Mouse (Mus musculus) gastrocnemius, postnatal 36 days (tissue): ENCODE data around the gene Ctnna2. TPM values are rescaled to one million over a fixed set of nuclear protein-coding genes. Genes with fewer than 3 reads are reported as not detected.

Experiments used
- DNase-seq, 2 experiments: peaks; one replicate each; pipeline ENCODE4 v3.0.0; 2022
- intact Hi-C: fragments of 180-260 bp; cut with DNase I; formaldehyde crosslinking; loops from one replicate; pipeline ENCODE4 v1.15.1; 2025
- long read RNA-seq, 2 experiments: library from polyadenylated mRNA; stranded (forward); transcript quantifications; one replicate each; pipeline ENCODE4 v2.0.0; 2021
- total RNA-seq, 2 experiments: library from RNA; stranded (reverse); gene quantifications; 2 replicates each; pipeline ENCODE4 v1.2.3; 2021

The Ctnna2 gene
- not detected for total RNA-seq
- long read RNA-seq, experiment 1 = 0 reads
- long read RNA-seq, experiment 2 = 0 reads

DNA sequence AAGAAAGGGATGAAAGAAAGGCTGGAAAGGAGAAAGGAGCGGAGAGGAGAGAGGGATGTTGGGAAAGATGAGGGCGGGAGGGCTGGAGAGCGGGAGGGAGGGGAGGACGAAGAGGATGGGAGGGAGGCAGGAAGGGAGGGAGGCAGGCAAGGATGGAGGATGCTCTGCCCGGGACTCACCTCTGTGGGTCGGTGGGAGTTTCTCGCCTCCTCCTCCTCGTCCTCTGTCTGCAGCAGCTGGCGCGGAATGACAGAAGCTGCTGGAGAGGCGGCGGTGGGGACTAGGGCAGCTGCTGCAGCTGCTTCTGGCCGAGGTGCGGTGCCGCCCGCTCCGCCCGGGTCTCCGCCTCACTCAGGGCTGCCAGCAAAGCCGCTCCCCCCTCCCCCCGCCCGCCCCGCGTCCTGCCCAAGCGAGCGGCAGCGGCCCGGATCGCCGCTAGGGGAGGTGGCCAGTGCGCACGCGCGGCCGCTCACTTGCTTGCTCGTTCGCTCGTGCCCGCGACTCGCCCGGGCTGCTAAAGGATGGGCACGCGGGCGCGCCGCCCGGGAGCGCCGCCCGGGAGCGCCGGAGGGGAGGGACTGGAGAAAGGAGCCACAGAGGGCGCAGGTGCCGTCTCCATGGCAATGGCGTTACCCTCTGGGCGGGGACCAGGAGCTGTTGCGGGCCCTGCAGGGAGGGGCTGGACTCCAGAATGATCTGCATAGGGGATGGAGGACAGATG is at the start of gene Ctnna2:
Ctnna2 (minus strand) TSS at position 459 of the 721 bp plus-strand sequence.
- intact Hi-C loops = no loop called here
- DNase-seq = peak; percentile 11 to 15

GRCm38 (mm10) chr6:77980137-77981052 is 896 bp upstream of the Ctnna2 start:
- DNase-seq = no peak
- intact Hi-C loops = no loop called here

GRCm38 (mm10) chr6:77978476-77979240 is 841 bp downstream of the Ctnna2 start:
- no peak for DNase-seq
- intact Hi-C loops = no loop called here

DNA sequence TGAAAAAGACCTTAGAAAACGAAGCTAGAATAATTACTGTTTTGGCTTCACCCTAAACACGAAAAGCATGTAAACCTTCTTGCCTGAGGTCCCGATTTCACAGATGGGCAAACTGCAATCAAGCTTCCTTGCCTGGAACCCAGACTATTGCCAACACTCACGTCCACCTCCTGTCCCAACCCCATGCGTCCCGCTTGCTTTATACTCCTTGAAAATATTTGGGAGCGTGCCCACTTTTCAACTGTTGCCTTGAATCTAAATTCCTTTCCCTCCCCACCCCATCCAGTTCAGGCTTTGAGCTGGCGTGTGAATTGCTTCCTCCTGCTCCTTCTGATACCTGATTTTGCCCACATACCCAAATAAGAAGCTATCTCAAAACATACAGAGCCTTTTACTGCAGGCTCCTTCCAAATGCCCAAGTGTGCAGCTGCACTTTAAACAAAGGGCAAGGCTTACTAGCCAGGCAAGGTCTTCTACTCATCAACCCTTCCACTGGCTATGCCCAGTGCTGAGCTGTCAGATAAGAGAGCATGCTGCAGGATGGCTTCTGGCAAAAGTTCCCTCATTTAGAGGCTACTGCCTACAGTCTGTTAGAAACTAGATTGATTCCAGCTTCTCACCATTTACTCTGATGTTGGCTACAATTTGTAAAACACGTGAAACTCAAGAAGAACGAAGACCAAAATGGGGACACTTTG is 8.8 kb downstream of the Ctnna2 start:
- DNase-seq = no peak
- intact Hi-C loops = no loop called here

DNA sequence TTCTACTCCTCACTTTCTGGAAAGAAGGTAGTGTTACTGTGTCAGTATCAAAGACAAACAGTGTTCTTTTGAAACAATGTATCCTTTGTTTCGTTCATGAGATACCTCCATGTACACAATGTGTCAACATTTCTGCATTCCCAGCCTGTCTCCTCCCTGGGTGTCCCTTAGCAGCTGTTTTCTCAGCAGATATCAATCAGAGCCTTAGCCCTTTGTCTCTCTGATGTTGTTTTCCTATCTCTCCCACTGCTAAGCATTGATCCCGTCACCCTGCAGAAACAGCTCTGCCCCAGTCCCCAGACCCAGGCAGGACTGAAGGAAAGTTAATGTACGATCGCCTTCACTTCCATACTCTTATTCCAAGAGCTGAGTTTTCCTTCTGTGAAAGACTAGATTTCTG is 9.7 kb downstream of the Ctnna2 start:
- intact Hi-C loops = no loop called here
- DNase-seq = no peak

DNA sequence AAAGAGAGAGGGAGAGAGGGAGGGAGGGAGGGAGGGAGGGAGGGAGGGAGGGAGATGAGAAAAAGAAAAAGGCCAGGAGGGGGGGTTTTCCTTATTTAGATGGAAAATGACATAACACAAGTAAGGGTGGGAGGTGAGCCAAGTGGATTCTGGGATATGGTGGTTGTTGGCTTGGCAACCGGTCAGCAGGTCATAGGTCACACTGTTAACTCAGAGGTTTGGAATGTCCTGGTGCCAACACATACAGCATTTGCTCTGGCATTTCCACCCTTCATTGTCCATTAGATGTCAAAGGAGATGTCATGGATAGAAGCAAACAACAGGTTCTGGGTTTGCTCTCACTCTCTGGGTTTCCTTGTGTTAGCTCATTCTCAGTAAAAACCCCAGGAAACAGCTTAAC is 17.5 kb downstream of the Ctnna2 start:
- intact Hi-C loops = no loop called here

GRCm38 (mm10) chr6:77951276-77951675 is 28.2 kb downstream of the Ctnna2 start:
- no peak for DNase-seq
- intact Hi-C loops = no loop called here

More for the DNA sequence above, 17.5 kb downstream of the Ctnna2 start:
- DNase-seq = no peak

GRCm38 (mm10) chr6:77950690-77951089 is 28.8 kb downstream of the Ctnna2 start:
- no peak for DNase-seq
- intact Hi-C loops = no loop called here

- DNase-seq = no peak
- intact Hi-C loops = no loop called here
These were observed 50.1 kb downstream of the Ctnna2 start for GRCm38 (mm10) chr6:77929375-77929774.

DNA sequence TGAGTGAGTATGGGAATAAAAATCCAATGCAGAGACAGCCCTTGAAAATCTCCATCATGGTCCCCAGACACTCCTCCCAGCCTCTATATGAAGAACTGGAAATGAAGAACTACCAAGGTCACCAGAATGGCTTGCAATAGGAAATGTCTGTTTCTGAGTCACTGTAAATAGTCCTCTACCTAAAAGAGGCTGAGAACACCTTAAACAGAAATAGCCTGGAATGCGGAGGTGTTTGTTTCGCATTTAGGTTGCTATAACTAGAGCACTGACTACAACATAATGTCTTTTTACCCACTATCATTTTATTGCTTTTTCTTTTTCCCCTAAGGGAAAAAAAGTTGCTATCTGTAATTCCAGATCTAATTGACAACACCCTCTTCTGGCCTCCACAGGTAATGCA is 106.3 kb downstream of the Ctnna2 start:
- no peak for DNase-seq
- intact Hi-C loops = no loop called here

GRCm38 (mm10) chr6:77869313-77869712 is 110.2 kb downstream of the Ctnna2 start:
- intact Hi-C loops = no loop called here

DNA sequence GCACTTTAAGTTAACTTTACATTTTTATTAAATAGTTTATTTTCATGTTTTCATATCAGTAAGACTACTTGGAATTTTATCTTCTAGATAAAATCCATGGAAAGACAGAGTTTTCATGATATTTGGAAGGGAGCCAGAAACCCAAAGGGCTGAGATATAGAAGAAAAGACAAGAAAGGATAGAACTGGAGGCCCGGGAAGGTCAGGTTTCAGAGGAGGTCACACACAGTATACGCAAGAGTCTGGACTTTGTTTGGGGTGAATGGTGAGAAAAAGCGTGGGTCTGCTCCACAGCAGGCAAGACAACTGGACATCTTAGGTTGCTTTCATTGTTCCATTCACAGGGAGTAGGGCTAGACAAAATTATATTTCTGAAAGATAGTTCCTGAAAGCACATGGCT is 111.4 kb downstream of the Ctnna2 start:
- intact Hi-C loops = no loop called here
- DNase-seq = no peak

More at GRCm38 (mm10) chr6:77869313-77869712, 110.2 kb downstream of the Ctnna2 start:
- no peak for DNase-seq

DNA sequence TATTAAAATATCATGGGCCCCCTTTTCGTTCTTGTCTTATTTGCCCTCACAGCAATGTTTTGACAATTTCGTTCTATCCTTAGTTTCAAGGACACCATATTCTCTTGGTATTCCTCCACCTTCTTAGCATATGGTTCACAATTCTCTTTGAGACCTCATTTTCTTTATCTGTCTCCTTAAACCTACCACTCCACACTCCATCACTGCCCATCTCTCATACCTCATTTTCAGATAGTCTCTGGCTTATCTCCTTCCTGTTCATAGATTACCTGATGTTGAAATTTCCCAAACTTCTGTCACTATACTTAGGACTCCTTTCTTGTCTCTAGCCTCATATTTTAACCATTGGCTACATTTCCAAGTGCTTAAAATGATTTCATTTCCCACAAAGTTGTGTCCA is 116.1 kb downstream of the Ctnna2 start:
- intact Hi-C loops = no loop called here
- no peak for DNase-seq

GRCm38 (mm10) chr6:77862781-77863180 is 116.7 kb downstream of the Ctnna2 start:
- intact Hi-C loops = no loop called here
- no peak for DNase-seq

- no peak for DNase-seq
- intact Hi-C loops = no loop called here
These were observed 130.1 kb downstream of the Ctnna2 start for GRCm38 (mm10) chr6:77849438-77849837.

DNA sequence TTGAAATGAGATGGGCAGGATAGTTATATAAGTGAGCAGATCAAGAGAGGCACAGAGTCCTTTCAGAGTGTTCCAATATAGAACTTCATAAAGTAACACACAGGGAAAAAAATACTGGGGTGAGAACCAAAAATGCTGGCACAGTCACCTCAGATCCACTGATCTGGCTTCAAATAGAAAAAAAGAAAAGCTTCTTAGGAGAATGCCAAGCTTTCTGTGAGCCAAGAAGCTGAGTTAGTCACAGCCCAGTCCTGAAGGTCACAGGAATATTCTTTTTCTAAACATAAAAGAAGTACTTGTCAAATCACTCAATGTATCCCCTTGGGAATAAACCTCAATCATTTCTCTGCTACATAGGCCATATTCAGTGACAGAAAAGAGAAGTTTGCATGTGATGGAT is 130.7 kb downstream of the Ctnna2 start:
- no peak for DNase-seq
- intact Hi-C loops = no loop called here

DNA sequence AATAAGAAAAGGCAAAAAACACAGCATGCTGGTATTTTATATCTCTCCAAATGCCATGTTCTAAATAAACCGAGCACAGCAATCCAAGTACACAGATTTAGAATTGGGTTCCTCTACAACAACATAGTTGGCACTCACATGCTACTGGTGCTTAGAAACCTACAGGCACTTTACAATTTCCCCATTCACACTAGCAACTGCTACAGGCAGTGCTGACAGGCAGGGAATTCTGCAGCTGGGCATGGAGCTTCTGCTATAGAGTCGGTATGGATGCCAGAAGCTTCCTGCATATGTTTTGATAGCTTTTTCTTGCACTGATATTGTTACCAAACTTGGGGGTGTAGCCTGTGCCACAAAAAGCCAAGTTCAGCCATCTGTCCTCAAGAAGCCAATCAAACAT is 131.8 kb downstream of the Ctnna2 start:
- no peak for DNase-seq
- intact Hi-C loops = no loop called here

- no peak for DNase-seq
- intact Hi-C loops = no loop called here
These were observed 140.4 kb downstream of the Ctnna2 start for GRCm38 (mm10) chr6:77839076-77839475.

- intact Hi-C loops = no loop called here
- DNase-seq = no peak
These were observed 140.8 kb downstream of the Ctnna2 start for GRCm38 (mm10) chr6:77838653-77839052.

DNA sequence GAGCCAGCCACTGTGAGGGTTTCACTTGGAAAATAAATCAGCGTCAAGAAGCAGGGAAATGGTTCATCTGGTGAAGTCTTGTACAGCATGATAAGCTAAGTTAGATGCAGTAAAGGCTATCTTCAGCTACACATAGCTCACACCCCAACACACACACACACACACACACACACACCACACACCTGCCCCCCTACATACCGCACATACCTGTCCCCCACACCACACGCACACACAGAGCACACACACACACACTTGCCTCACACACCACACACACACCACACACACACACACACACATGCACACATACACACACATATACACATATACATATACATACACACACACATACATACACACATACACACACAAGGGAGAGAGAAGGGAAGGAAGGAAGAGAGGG is 142.0 kb downstream of the Ctnna2 start:
- intact Hi-C loops = no loop called here
- DNase-seq = no peak
